Mouse (Mus musculus) spleen, adult 18-20 months (tissue): ENCODE results near the gene Rfx3.

Experiments used
- DNase-seq, 2 experiments: peaks; one replicate each; pipeline ENCODE4 v3.0.0; 2022; ENCODE audit warnings: mixed read lengths in 2 of 2

Gene Rfx3

GRCm38 (mm10) chr19:28010471-28011395, at the start of gene Rfx3:
TSS of gene Rfx3 (minus strand) at chr19:28011166.
- peak; percentile 30 to 53 for DNase-seq

GRCm38 (mm10) chr19:28052058-28052457, 41.1 kb upstream of the Rfx3 start:
- DNase-seq, result no peak

GRCm38 (mm10) chr19:28051571-28051970, 40.6 kb upstream of the Rfx3 start:
- DNase-seq, result no peak

GRCm38 (mm10) chr19:28049280-28049679, 38.3 kb upstream of the Rfx3 start:
- no peak for DNase-seq

- DNase-seq, result no peak
Measured at GRCm38 (mm10) chr19:28046806-28047205, 35.8 kb upstream of the Rfx3 start.

- DNase-seq, result no peak
Measured at GRCm38 (mm10) chr19:28044950-28045349, 34.0 kb upstream of the Rfx3 start.

- DNase-seq, result peak in 1 of 2 experiments; percentile 77
Measured at GRCm38 (mm10) chr19:28011718-28012499, 943 bp upstream of the Rfx3 start.

- peak; percentile 92 to 93 for DNase-seq
Measured at GRCm38 (mm10) chr19:28011396-28011717, 391 bp upstream of the Rfx3 start.

GRCm38 (mm10) chr19:28009587-28010281, 1.2 kb downstream of the Rfx3 start:
- peak; percentile 19 to 23 for DNase-seq

GRCm38 (mm10) chr19:28004190-28004589, 6.8 kb downstream of the Rfx3 start:
- DNase-seq, result no peak

- no peak for DNase-seq
Measured at GRCm38 (mm10) chr19:28003474-28003873, 7.5 kb downstream of the Rfx3 start.

- no peak for DNase-seq
Measured at GRCm38 (mm10) chr19:28002708-28003107, 8.3 kb downstream of the Rfx3 start.

GRCm38 (mm10) chr19:27992800-27993199, 18.2 kb downstream of the Rfx3 start:
- no peak for DNase-seq

GRCm38 (mm10) chr19:27988746-27989145, 22.2 kb downstream of the Rfx3 start:
- DNase-seq, result no peak

GRCm38 (mm10) chr19:27967590-27967989, 43.4 kb downstream of the Rfx3 start:
- DNase-seq, result no peak

GRCm38 (mm10) chr19:27961271-27961670, 49.7 kb downstream of the Rfx3 start:
- no peak for DNase-seq

- DNase-seq, result no peak
Measured at GRCm38 (mm10) chr19:27935453-27935852, 75.5 kb downstream of the Rfx3 start.

- DNase-seq, result no peak
Measured at GRCm38 (mm10) chr19:27931136-27931535, 79.8 kb downstream of the Rfx3 start.

- DNase-seq, result no peak
Measured at GRCm38 (mm10) chr19:27926378-27926777, 84.6 kb downstream of the Rfx3 start.

GRCm38 (mm10) chr19:27919040-27919439, 91.9 kb downstream of the Rfx3 start:
- DNase-seq, result no peak

GRCm38 (mm10) chr19:27916446-27916845, 94.5 kb downstream of the Rfx3 start:
- DNase-seq, result no peak

- no peak for DNase-seq
Measured at GRCm38 (mm10) chr19:27906976-27907375, 104.0 kb downstream of the Rfx3 start.

- no peak for DNase-seq
Measured at GRCm38 (mm10) chr19:27905976-27906375, 105.0 kb downstream of the Rfx3 start.
